Mouse (Mus musculus): ENCODE data around the gene Nemf.
A peak's percentile ranks its signal among the peaks of the same experiment; 100 is the strongest.
"Not testable (repeated sequence)": the region's sequence is repeated elsewhere in the genome, so short reads cannot be mapped to it uniquely, and the experiment has no call there.

Gene Nemf

DNA sequence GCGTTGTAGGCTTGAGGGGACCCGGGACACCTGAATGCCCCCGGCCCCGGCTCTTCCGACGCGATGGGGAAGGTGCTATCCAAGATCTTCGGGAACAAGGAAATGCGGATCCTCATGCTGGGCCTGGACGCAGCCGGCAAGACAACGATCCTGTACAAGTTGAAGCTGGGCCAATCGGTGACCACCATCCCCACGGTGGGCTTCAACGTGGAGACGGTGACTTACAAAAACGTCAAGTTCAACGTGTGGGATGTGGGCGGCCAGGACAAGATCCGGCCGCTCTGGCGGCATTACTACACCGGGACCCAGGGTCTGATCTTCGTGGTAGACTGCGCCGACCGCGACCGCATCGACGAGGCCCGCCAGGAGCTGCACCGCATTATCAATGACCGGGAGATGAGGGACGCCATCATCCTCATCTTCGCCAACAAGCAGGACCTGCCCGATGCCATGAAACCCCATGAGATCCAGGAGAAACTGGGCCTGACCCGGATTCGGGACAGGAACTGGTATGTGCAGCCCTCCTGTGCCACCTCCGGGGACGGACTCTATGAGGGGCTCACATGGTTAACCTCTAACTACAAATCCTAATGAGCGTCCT is 15.9 kb upstream of the Nemf start:
- peak; percentile 25 to 28 for DNase-seq (ENCODE audit: low spot score in 2 of 2)

- peak; percentile 94 to 97 for DNase-seq (ENCODE audit: low spot score in 2 of 2)
These were observed 15.1 kb upstream of the Nemf start, which contains the start of the genes Arf6 and Gm9887 for GRCm38 (mm10) chr12:69371854-69372671. Arf6 (plus strand) TSS chr12:69372150. Gm9887 (minus strand) TSS chr12:69372458.

DNA sequence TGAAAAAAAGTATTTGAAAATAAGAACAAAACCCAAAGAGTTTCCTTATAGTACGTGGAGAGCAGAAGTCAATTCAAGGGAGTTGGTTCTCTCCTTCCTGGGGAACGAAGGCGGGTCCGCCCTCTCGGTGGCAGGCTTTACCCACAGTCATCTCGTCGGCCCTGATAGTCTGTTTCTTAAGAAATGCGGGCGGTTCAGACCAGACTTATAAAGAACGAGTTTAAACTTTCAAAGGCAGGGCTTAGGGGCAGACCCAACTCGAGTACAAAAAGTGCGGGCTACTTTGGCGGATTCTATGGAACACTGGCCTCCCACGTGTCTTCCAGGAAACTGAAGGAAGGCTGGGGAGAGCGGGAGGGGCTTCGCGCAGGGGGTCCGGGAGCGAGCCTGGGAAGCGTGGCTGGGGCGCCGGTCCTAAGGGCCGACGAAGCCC is 14.5 kb upstream of the Nemf start:
- DNase-seq (ENCODE audit: low spot score in 2 of 2): no peak

GRCm38 (mm10) chr12:69370936-69371335 is 14.0 kb upstream of the Nemf start:
- no peak for DNase-seq (ENCODE audit: low spot score in 2 of 2)

GRCm38 (mm10) chr12:69367557-69367956 is 10.6 kb upstream of the Nemf start:
- no peak for DNase-seq (ENCODE audit: low spot score in 2 of 2)

GRCm38 (mm10) chr12:69366424-69366823 is 9.5 kb upstream of the Nemf start:
- no peak for DNase-seq (ENCODE audit: low spot score in 2 of 2)

- DNase-seq (ENCODE audit: low spot score in 2 of 2): no peak
These were observed 8.8 kb upstream of the Nemf start for GRCm38 (mm10) chr12:69365757-69366156.

GRCm38 (mm10) chr12:69363899-69364762 is 7.2 kb upstream of the Nemf start:
- peak in 1 of 2 experiments; percentile 52 for DNase-seq (ENCODE audit: low spot score in 2 of 2)

GRCm38 (mm10) chr12:69363110-69363509 is 6.1 kb upstream of the Nemf start:
- DNase-seq (ENCODE audit: low spot score in 2 of 2): not testable (repeated sequence)

GRCm38 (mm10) chr12:69362388-69362787 is 5.4 kb upstream of the Nemf start:
- DNase-seq (ENCODE audit: low spot score in 2 of 2): no peak

DNA sequence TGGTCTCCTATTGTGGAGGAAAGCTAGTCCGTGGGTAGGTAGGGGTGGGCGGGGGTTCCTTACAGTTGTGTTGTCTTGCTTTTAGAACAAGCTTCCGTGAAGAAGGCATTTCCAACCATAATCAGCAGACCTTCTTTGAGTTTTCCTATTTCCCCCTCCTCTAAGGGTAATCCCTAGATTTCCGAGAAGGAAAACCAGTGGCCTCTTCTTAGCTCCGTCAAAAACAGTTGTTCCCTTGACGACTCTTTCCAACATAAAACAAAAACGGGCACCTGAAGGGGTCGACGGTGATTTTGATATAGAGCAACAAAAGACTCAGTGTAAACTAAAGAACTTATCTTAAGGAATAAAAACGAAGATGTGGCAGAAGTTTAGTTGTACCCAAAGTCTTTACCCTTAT is 5.0 kb upstream of the Nemf start:
- DNase-seq (ENCODE audit: low spot score in 2 of 2): no peak

GRCm38 (mm10) chr12:69360997-69361899 is 4.3 kb upstream of the Nemf start:
- peak; percentile 96 to 99 for DNase-seq (ENCODE audit: low spot score in 2 of 2)

DNA sequence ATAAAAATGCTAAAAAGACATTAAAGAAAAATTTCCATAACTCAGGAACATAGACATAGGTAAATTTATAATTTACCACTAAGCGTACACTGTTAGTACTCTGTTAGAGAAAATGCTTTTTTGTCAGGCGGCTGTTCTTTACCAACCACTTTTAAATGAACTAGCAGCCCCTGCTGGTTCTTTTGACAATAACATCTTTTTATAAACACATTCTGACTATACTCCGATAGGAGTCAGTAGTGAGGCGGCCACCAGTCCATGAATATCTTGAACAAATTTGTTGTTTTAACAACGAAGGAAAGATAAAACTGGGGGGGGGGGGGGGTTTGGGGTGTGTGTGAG is 3.7 kb upstream of the Nemf start:
- peak; percentile 33 to 36 for DNase-seq (ENCODE audit: low spot score in 2 of 2)

DNA sequence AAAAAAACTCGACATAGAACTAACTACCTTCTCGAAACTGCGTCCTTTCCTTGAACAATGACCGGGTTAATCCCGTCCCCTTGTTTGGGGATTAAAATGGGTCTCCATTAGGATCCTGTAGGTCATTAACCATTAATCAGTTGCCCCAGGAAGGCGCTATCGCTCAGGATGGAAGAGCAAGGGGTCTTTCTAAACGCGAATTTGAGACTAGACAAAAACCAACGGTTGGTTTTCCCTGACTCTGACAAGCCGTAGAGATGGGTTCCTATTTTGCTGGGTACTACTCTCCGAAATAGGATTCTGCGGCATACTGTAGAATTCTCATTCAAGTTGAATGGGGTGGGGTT is 308 bp upstream of the Nemf start:
- no peak for DNase-seq (ENCODE audit: low spot score in 2 of 2)

- no peak for DNase-seq (ENCODE audit: low spot score in 2 of 2)
These were observed 5.3 kb downstream of the Nemf start for GRCm38 (mm10) chr12:69351685-69352084.

DNA sequence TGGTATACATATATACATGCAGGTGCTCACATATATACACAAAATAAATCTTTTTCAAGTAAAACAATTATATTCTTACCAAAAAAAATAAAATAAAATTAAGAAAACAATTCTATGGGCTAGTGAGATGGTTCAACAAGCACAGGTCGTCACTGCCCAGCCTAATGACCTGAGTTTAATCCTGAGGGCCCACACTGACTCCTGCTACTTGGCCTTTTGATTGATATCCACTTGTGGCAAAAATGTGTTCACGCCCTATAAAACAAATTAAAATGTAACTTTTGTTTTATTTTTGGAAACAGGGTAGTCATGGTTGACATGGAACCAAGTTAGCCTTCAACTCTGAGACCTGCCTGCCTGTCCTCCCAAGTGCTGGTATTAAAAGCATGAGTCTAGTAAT is 7.0 kb downstream of the Nemf start:
- DNase-seq (ENCODE audit: low spot score in 2 of 2): no peak

GRCm38 (mm10) chr12:69333547-69333946 is 23.4 kb downstream of the Nemf start:
- DNase-seq (ENCODE audit: low spot score in 2 of 2): no peak

GRCm38 (mm10) chr12:69332147-69332546 is 24.8 kb downstream of the Nemf start:
- DNase-seq (ENCODE audit: low spot score in 2 of 2): no peak

DNA sequence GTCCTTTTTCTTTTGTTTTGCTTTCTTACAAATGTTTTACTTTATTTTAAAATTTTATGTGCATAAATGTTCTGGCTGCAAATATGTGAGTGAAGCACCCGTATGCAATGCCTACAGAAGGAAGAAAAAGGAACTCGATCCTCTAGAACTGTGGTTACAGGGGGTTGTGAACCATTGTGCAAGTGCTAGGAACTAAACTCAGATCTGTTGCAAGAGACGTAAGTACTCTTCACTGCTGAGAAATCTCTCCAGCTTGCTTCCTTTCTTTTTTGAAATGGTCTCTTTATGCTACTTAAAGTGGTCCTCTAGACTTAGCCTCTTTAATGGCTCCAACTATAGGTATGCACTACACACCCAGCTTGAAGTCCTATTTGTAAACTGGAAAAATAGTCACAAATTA is 25.8 kb downstream of the Nemf start:
- DNase-seq (ENCODE audit: low spot score in 2 of 2): no peak

DNA sequence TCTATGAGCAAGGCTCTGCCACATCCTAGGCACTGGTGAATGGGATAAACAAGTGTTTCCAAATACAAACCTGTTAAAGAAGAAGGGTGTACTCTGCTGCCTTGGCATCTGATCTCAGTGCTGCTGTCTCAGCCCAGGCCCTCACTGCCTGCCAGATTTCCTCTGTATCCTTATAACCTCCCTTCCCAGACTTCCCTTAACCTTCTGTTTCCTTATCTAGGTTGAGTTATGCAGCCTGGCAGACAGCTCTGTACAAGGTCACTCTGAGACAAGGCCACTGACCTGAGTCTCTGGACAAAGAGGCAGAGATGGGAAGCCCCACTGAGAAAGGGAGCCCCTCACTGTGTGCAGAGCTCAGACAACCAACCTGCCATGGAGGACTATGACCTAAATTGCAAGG is 38.5 kb downstream of the Nemf start:
- DNase-seq (ENCODE audit: low spot score in 2 of 2): no peak

DNA sequence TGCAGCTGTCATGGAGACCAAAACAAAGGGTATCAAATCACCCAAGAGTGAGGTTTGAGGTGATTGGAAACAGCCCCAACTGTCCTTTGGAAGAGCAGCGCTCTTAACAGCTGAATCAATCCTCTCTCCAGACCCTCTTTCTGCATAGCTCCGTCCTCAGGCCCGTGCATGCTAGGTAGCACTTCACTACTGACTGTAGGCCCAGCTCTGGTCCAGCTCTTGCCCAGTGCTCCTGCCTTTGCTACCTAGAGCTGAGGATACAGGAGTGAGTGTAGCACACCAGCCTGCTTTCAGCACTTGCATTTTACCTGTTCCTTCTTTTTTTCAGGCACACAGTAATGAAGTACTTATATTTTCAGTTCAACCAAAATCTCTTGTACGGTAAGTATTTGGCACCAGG is 47.3 kb downstream of the Nemf start:
- DNase-seq (ENCODE audit: low spot score in 2 of 2): no peak

All from frontal cortex, postnatal 10 days (tissue).